Mouse (Mus musculus): ENCODE results near the gene Mrps17. TPM values are rescaled to one million over a fixed set of nuclear protein-coding genes. Genes with fewer than 3 reads are reported as not detected.
"Not testable (repeated sequence)": the region's sequence is repeated elsewhere in the genome, so short reads cannot be mapped to it uniquely, and the experiment has no call there.

The Mrps17 gene
- 173 and 179 TPM in 2 replicates for polyA plus RNA-seq (2014; fragmentation: Nextera tagmentation; extraction: Ambion mirVana)

DNA sequence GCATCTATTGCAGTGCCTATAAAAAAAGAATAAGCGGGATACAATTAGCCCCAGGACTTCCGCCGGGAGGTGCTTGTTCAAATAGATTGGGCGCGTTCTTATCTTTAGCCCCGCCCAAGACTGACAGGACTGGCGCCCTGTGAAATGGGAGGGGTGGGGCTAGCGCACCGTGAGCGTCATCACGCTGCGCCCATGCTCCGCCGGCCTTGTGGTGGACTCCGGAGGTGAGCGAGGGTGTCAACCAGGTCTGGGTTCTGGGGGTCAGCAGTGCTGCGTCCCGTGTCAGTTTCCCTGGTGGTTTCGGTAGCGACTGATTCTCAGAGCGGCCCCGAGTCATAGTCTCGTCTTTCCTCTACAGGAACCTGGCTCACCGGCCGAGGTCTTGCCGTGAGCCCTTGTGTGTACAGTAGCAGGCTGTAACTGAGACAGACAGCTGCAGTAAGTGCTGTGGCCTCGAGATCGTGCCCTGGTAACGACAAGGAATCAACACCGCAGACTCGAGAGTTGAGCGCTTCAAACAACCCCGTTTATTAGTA lies at the start of gene Mrps17:
Gene Mrps17, plus strand, starts transcription at position 172 of the 536 bp plus-strand sequence.
- ATAC-seq (ENCODE audit: low read depth), result peak; percentile 93
- H3K27ac ChIP-seq (ENCODE audit: low read depth, low read length), result peak within 1 kb of the TSS; percentile 60
- H3K4me1 ChIP-seq (ENCODE audit: control insufficient read depth, insufficient read depth, low read length), result peaks cover 7% of the 10 kb centered on the region
- peak within 1 kb of the TSS; percentile 82 for H3K9ac ChIP-seq (replicated peaks; ENCODE audit: low read depth, low read length)
- peak within 1 kb of the TSS; percentile 69 for H3K4me3 ChIP-seq (ENCODE audit: low read depth, low read length)
- 0 out of 2 replicates have a peak, but pooled peaks cover 4% of the 10 kb centered on the region for H3K36me3 ChIP-seq (ENCODE audit: control insufficient read depth, insufficient read depth, low read length)
- no peaks in the 10 kb centered on the region for H3K27me3 ChIP-seq (ENCODE audit: control insufficient read depth, insufficient read depth, low read length)
- H3K4me2 ChIP-seq (ENCODE audit: low read depth, low read length), result peak within 1 kb of the TSS; percentile 90
- H3K9me3 ChIP-seq (ENCODE audit: control insufficient read depth, low read length), result no peaks in the 10 kb centered on the region
- under 1% methylated on average over 33 of the region's 33 CpGs for WGBS

- no peaks in the 10 kb centered on the region for H3K9me3 ChIP-seq (ENCODE audit: control insufficient read depth, low read length)
- no peak overlapping the region for H3K4me2 ChIP-seq (ENCODE audit: low read depth, low read length)
- no peak overlapping the region for H3K27ac ChIP-seq (ENCODE audit: low read depth, low read length)
- no peak for ATAC-seq (ENCODE audit: low read depth)
- H3K4me1 ChIP-seq (ENCODE audit: control insufficient read depth, insufficient read depth, low read length), result peaks cover 9% of the 10 kb centered on the region
- H3K27me3 ChIP-seq (ENCODE audit: control insufficient read depth, insufficient read depth, low read length), result no peaks in the 10 kb centered on the region
- H3K9ac ChIP-seq (replicated peaks; ENCODE audit: low read depth, low read length), result no peak overlapping the region
- 96% methylated on average over 10 of the region's 10 CpGs for WGBS
- H3K36me3 ChIP-seq (ENCODE audit: control insufficient read depth, insufficient read depth, low read length), result no peaks in the 10 kb centered on the region
- no peak overlapping the region for H3K4me3 ChIP-seq (ENCODE audit: low read depth, low read length)
These were observed 48.9 kb upstream of the Mrps17 start for GRCm38 (mm10) chr5:129666271-129666909.

- H3K4me3 ChIP-seq (ENCODE audit: low read depth, low read length), result no peak overlapping the region
- H3K9ac ChIP-seq (replicated peaks; ENCODE audit: low read depth, low read length), result no peak overlapping the region
- no peaks in the 10 kb centered on the region for H3K27me3 ChIP-seq (ENCODE audit: control insufficient read depth, insufficient read depth, low read length)
- WGBS, result 90% methylated on average over 4 of the region's 4 CpGs
- no peaks in the 10 kb centered on the region for H3K9me3 ChIP-seq (ENCODE audit: control insufficient read depth, low read length)
- H3K4me1 ChIP-seq (ENCODE audit: control insufficient read depth, insufficient read depth, low read length), result peaks cover 9% of the 10 kb centered on the region
- no peak for ATAC-seq (ENCODE audit: low read depth)
- no peak overlapping the region for H3K4me2 ChIP-seq (ENCODE audit: low read depth, low read length)
- H3K36me3 ChIP-seq (ENCODE audit: control insufficient read depth, insufficient read depth, low read length), result no peaks in the 10 kb centered on the region
- H3K27ac ChIP-seq (ENCODE audit: low read depth, low read length), result no peak overlapping the region
These were observed 47.4 kb upstream of the Mrps17 start for GRCm38 (mm10) chr5:129667851-129668250.

DNA sequence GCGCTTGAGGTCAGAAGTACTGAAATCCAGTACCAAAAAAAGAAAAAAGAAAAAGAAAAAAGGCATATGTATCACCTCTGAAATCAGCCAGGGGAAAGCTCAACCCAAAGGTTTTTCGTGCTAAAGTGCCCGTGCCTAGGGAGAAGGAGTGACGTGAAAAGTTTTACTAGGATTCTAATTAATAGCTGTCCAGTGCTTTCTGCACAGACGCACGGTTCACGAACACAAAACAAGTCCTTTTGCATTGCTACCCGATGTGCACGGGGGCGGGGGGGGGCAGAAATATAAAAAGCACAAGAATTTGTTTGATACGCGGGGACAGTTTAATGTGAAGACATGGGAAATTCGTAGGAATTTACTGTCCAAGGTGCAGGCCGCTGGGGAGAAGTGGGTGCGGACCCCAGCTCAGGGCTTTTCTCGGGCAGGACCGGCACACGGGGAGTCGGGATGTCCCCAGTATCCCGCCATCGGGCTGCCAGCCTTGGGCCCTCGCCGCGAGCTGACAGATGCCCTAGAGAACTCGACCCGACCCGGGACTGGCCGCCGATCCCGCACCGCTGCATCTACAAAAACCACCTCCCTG lies 45.8 kb upstream of the Mrps17 start:
- peak overlapping the region; percentile 54 for H3K4me3 ChIP-seq (ENCODE audit: low read depth, low read length)
- 0 out of 2 replicates have a peak, but pooled peaks have one; percentile 41 for ATAC-seq (ENCODE audit: low read depth)
- H3K36me3 ChIP-seq (ENCODE audit: control insufficient read depth, insufficient read depth, low read length), result no peaks in the 10 kb centered on the region
- peak overlapping the region; percentile 64 for H3K9ac ChIP-seq (replicated peaks; ENCODE audit: low read depth, low read length)
- 2% methylated on average over 31 of the region's 31 CpGs for WGBS
- H3K9me3 ChIP-seq (ENCODE audit: control insufficient read depth, low read length), result no peaks in the 10 kb centered on the region
- no peaks in the 10 kb centered on the region for H3K27me3 ChIP-seq (ENCODE audit: control insufficient read depth, insufficient read depth, low read length)
- H3K27ac ChIP-seq (ENCODE audit: low read depth, low read length), result no peak overlapping the region
- H3K4me1 ChIP-seq (ENCODE audit: control insufficient read depth, insufficient read depth, low read length), result peaks cover 9% of the 10 kb centered on the region
- H3K4me2 ChIP-seq (ENCODE audit: low read depth, low read length), result peak overlapping the region; percentile 72

DNA sequence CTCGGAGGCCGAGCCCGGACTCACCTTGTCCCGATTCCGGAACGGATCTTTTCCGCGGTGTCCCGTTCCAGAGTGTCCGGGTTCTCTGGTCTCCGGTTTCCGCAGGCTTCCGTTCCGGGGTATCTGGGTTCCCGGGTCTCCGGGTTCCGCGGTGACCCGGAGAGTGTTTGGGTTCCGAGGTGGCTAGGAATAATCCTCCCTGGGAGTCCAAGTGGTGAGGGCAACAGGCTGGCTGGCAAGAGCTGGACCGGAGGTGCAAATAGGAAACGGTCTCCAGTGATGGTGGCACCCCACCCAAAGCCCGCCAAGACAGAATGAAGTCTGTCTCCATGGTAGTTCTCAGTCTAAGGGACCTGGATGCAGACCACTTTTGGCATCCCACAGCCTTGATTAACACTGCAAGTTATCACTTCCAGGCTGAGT lies 45.2 kb upstream of the Mrps17 start, which contains the start of gene Zfp11:
Gene Zfp11, minus strand, starts transcription at position 64 of the 423 bp plus-strand sequence.
- Histone ChIP-seq H3K4me3 (ENCODE audit: low read depth, low read length) (peak within 1 kb of the TSS; percentile 54), H3K27me3 (ENCODE audit: control insufficient read depth, insufficient read depth, low read length) (no peaks in the 10 kb centered on the region), H3K27ac (ENCODE audit: low read depth, low read length) (no peak within 1 kb of the TSS), H3K9ac (replicated peaks; ENCODE audit: low read depth, low read length) (peak within 1 kb of the TSS; percentile 64), H3K36me3 (ENCODE audit: control insufficient read depth, insufficient read depth, low read length) (no peaks in the 10 kb centered on the region), H3K9me3 (ENCODE audit: control insufficient read depth, low read length) (no peaks in the 10 kb centered on the region), H3K4me2 (ENCODE audit: low read depth, low read length) (peak within 1 kb of the TSS; percentile 72), H3K4me1 (ENCODE audit: control insufficient read depth, insufficient read depth, low read length) (peaks cover 9% of the 10 kb centered on the region)
- under 1% methylated on average over 23 of the region's 23 CpGs for WGBS
- ATAC-seq (ENCODE audit: low read depth), result peak; percentile 83

DNA sequence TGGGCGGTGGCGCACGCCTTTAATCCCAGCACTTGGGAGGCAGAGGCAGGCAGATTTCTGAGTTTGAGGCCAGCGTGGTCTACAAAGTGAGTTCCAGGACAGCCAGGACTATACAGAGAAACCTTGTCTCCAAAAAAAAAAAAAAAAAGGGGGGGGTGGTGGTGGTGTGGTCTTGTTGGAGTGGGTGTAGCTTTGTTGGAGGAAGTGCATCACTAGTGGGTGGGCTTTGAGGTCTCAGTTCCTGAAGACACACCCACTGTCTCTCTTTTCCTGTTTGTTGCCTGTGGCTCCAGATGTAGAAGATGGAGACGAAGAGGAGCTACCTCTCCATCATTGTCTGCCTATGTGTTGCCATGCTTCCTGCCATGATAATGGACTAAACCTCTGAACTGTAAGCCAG lies 30.2 kb upstream of the Mrps17 start:
- not testable (repeated sequence) for H3K9me3 ChIP-seq (ENCODE audit: control insufficient read depth, low read length); ATAC-seq (ENCODE audit: low read depth); H3K36me3 ChIP-seq (ENCODE audit: control insufficient read depth, insufficient read depth, low read length); H3K4me3 ChIP-seq (ENCODE audit: low read depth, low read length); H3K4me2 ChIP-seq (ENCODE audit: low read depth, low read length); H3K9ac ChIP-seq (replicated peaks; ENCODE audit: low read depth, low read length); H3K4me1 ChIP-seq (ENCODE audit: control insufficient read depth, insufficient read depth, low read length); H3K27ac ChIP-seq (ENCODE audit: low read depth, low read length); H3K27me3 ChIP-seq (ENCODE audit: control insufficient read depth, insufficient read depth, low read length)
- WGBS, result 94% methylated on average over 5 of the region's 5 CpGs

DNA sequence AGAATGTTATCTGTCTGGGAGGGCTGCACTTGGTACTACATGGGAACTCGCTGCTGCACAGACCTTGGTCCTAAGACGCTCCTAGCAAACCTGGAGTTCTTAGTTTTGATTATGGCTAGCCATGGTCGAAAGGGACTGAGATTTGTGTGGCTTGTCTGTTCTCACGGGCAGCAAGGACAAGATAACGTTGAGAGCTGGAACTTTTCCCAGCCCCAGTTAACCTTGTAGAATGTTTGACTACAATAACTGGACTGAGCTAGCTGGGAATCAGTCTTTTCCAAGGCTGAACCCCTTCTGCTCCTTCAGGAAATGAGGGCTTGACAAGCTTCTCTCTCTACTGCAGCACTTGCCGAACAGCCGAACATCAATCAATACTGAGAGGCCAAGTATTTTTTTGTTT lies 27.7 kb upstream of the Mrps17 start:
- no peaks in the 10 kb centered on the region for H3K36me3 ChIP-seq (ENCODE audit: control insufficient read depth, insufficient read depth, low read length)
- H3K9ac ChIP-seq (replicated peaks; ENCODE audit: low read depth, low read length), result no peak overlapping the region
- ATAC-seq (ENCODE audit: low read depth), result no peak
- H3K27me3 ChIP-seq (ENCODE audit: control insufficient read depth, insufficient read depth, low read length), result no peaks in the 10 kb centered on the region
- H3K4me2 ChIP-seq (ENCODE audit: low read depth, low read length), result no peak overlapping the region
- WGBS, result 87% methylated on average over 7 of the region's 7 CpGs
- no peak overlapping the region for H3K4me3 ChIP-seq (ENCODE audit: low read depth, low read length)
- H3K4me1 ChIP-seq (ENCODE audit: control insufficient read depth, insufficient read depth, low read length), result no peaks in the 10 kb centered on the region
- H3K27ac ChIP-seq (ENCODE audit: low read depth, low read length), result no peak overlapping the region
- H3K9me3 ChIP-seq (ENCODE audit: control insufficient read depth, low read length), result no peaks in the 10 kb centered on the region

DNA sequence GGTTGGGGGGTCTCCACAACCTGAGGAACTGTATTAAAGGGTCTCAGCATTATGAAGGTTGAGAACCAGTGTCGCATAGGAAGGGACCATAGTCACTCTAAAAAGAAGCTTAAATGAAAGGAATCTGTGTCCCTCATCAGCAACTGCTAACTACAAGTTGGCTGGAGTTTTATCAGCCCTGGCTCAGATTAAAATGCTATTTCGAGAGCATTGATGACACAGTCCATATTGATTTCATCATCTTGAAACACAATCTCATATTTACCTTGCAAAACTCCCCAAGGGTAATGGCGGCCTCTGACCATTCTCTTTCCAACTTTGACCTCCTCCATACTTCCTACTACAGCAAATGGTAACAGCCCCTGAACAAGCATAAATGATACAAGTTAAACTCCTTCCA lies 24.8 kb upstream of the Mrps17 start:
- Histone ChIP-seq H3K4me3 (ENCODE audit: low read depth, low read length) (no peak overlapping the region), H3K9ac (replicated peaks; ENCODE audit: low read depth, low read length) (no peak overlapping the region), H3K27me3 (ENCODE audit: control insufficient read depth, insufficient read depth, low read length) (no peaks in the 10 kb centered on the region), H3K27ac (ENCODE audit: low read depth, low read length) (no peak overlapping the region), H3K4me1 (ENCODE audit: control insufficient read depth, insufficient read depth, low read length) (no peaks in the 10 kb centered on the region), H3K4me2 (ENCODE audit: low read depth, low read length) (no peak overlapping the region), H3K9me3 (ENCODE audit: control insufficient read depth, low read length) (no peaks in the 10 kb centered on the region), H3K36me3 (ENCODE audit: control insufficient read depth, insufficient read depth, low read length) (no peaks in the 10 kb centered on the region)
- WGBS, result 85% methylated on average over 3 of the region's 3 CpGs
- ATAC-seq (ENCODE audit: low read depth), result no peak

- no peak overlapping the region for H3K4me2 ChIP-seq (ENCODE audit: low read depth, low read length)
- WGBS, result 47% methylated on average over 2 of the region's 2 CpGs
These were observed 14.8 kb upstream of the Mrps17 start for GRCm38 (mm10) chr5:129700506-129700905.

More at GRCm38 (mm10) chr5:129700506-129700905, 14.8 kb upstream of the Mrps17 start:
- Histone ChIP-seq H3K27me3 (ENCODE audit: control insufficient read depth, insufficient read depth, low read length) (no peaks in the 10 kb centered on the region), H3K9me3 (ENCODE audit: control insufficient read depth, low read length) (no peaks in the 10 kb centered on the region), H3K36me3 (ENCODE audit: control insufficient read depth, insufficient read depth, low read length) (no peaks in the 10 kb centered on the region), H3K4me1 (ENCODE audit: control insufficient read depth, insufficient read depth, low read length) (no peaks in the 10 kb centered on the region), H3K4me3 (ENCODE audit: low read depth, low read length) (no peak overlapping the region), H3K27ac (ENCODE audit: low read depth, low read length) (no peak overlapping the region), H3K9ac (replicated peaks; ENCODE audit: low read depth, low read length) (no peak overlapping the region)
- ATAC-seq (ENCODE audit: low read depth), result no peak
